Mouse (Mus musculus): ENCODE measurements around the gene Lrrc4c. TPM values are rescaled to one million over a fixed set of nuclear protein-coding genes. Genes with fewer than 3 reads are reported as not detected.

Lrrc4c gene
- polyA plus RNA-seq, 1 experiment from 2014 or later = 2.3 TPM

- H3K27me3 ChIP-seq (ENCODE audit: control insufficient read depth, insufficient read depth, low read length) = no peaks in the 10 kb centered on the region
- H3K9me3 ChIP-seq (ENCODE audit: control insufficient read depth, low read length) = no peaks in the 10 kb centered on the region
- TF ChIP-seq CTCF (IDR thresholded peaks at IDR 0.05; ENCODE audit: low read depth) (no peak), EP300 (optimal IDR thresholded peaks at IDR 0.05) (no peak)
- DNase-seq (ENCODE audit: low spot score) (no peak), ATAC-seq (ENCODE audit: low FRiP score, low TSS enrichment) (no peak)
- H3K36me3 ChIP-seq (ENCODE audit: control insufficient read depth, insufficient read depth, low read length) = no peaks in the 10 kb centered on the region
- H3K9ac ChIP-seq (ENCODE audit: low read length) = no peak overlapping the region
- H3K4me3 ChIP-seq (ENCODE audit: low read depth, low read length) = no peak overlapping the region
- H3K4me1 ChIP-seq (replicated peaks; ENCODE audit: control insufficient read depth, insufficient read depth) = no peaks in the 10 kb centered on the region
- H3K27ac ChIP-seq (replicated peaks) = no peak overlapping the region
- H3K4me2 ChIP-seq (replicated peaks; ENCODE audit: low read depth) = no peak overlapping the region
Observed at GRCm38 (mm10) chr2:96999521-96999920, 681.6 kb downstream of the Lrrc4c start.

DNA sequence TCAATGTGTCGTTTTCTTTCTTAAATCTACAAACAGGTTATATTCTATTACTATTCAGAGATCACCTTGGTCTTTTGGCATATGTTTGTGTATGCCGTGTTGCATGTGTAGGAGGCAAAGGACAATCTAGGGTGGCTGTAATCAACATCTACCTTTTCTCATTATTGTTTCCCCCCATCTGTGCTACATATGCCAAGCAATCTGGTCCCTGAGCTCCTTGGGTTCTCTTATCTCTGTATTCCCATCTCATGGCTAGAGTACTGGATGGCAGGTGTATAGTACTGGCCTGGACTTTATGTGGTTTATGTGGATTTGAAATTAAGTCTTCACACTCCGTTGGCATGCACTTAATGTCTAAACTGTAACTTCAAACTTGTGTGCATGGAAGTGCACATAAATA lies 700.4 kb downstream of the Lrrc4c start:
- no peak overlapping the region for H3K4me2 ChIP-seq (replicated peaks; ENCODE audit: low read depth)
- no peaks in the 10 kb centered on the region for H3K4me1 ChIP-seq (replicated peaks; ENCODE audit: control insufficient read depth, insufficient read depth)
- ATAC-seq (ENCODE audit: low FRiP score, low TSS enrichment) (no peak), DNase-seq (ENCODE audit: low spot score) (no peak)
- no peaks in the 10 kb centered on the region for H3K27me3 ChIP-seq (ENCODE audit: control insufficient read depth, insufficient read depth, low read length)
- H3K27ac ChIP-seq (replicated peaks) = no peak overlapping the region
- WGBS = 79% methylated on average over 3 of the region's 3 CpGs
- no peak overlapping the region for H3K4me3 ChIP-seq (ENCODE audit: low read depth, low read length)
- no peaks in the 10 kb centered on the region for H3K36me3 ChIP-seq (ENCODE audit: control insufficient read depth, insufficient read depth, low read length)
- no peak overlapping the region for H3K9ac ChIP-seq (ENCODE audit: low read length)
- H3K9me3 ChIP-seq (ENCODE audit: control insufficient read depth, low read length) = no peaks in the 10 kb centered on the region
- no peak for TF ChIP-seq CTCF (IDR thresholded peaks at IDR 0.05; ENCODE audit: low read depth)
- TF ChIP-seq EP300 (optimal IDR thresholded peaks at IDR 0.05) = no peak

- Histone ChIP-seq H3K9me3 (ENCODE audit: control insufficient read depth, low read length) (no peaks in the 10 kb centered on the region), H3K27ac (replicated peaks) (no peak overlapping the region), H3K4me1 (replicated peaks; ENCODE audit: control insufficient read depth, insufficient read depth) (no peaks in the 10 kb centered on the region), H3K36me3 (ENCODE audit: control insufficient read depth, insufficient read depth, low read length) (no peaks in the 10 kb centered on the region), H3K27me3 (ENCODE audit: control insufficient read depth, insufficient read depth, low read length) (no peaks in the 10 kb centered on the region), H3K9ac (ENCODE audit: low read length) (no peak overlapping the region), H3K4me3 (ENCODE audit: low read depth, low read length) (no peak overlapping the region), H3K4me2 (replicated peaks; ENCODE audit: low read depth) (no peak overlapping the region)
- DNase-seq (ENCODE audit: low spot score) (no peak), ATAC-seq (ENCODE audit: low FRiP score, low TSS enrichment) (no peak)
- 61% methylated on average over 1 of the region's 1 CpGs for WGBS
- no peak for TF ChIP-seq EP300 (optimal IDR thresholded peaks at IDR 0.05)
- TF ChIP-seq CTCF (IDR thresholded peaks at IDR 0.05; ENCODE audit: low read depth) = no peak
Observed at GRCm38 (mm10) chr2:97026991-97027390, 709.0 kb downstream of the Lrrc4c start.

DNA sequence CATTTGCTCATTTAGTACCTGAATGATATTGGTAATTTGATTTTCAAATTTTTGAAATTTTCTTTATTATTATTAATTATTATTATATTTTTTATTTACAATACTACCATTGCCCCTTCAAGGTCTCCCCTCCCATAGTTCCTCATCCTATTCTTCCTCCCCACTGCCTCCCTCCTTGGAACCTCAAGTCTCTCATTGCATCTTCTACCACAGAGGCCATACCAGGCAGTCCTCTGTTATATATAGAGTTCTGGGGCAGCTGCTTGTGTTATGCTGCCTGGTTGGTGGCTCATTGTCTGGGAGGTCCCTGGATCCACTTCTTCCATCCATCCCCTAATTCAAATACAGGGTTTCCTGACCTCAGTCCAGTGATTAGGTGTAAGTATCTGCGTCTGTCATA lies 709.6 kb downstream of the Lrrc4c start:
- DNase-seq (ENCODE audit: low spot score) = no peak
- H3K36me3 ChIP-seq (ENCODE audit: control insufficient read depth, insufficient read depth, low read length) = no peaks in the 10 kb centered on the region
- no peak overlapping the region for H3K4me2 ChIP-seq (replicated peaks; ENCODE audit: low read depth)
- WGBS = 89% methylated on average over 1 of the region's 1 CpGs
- no peaks in the 10 kb centered on the region for H3K9me3 ChIP-seq (ENCODE audit: control insufficient read depth, low read length)
- H3K4me1 ChIP-seq (replicated peaks; ENCODE audit: control insufficient read depth, insufficient read depth) = no peaks in the 10 kb centered on the region
- no peaks in the 10 kb centered on the region for H3K27me3 ChIP-seq (ENCODE audit: control insufficient read depth, insufficient read depth, low read length)
- TF ChIP-seq EP300 (optimal IDR thresholded peaks at IDR 0.05) (no peak), CTCF (IDR thresholded peaks at IDR 0.05; ENCODE audit: low read depth) (no peak)
- ATAC-seq (ENCODE audit: low FRiP score, low TSS enrichment) = no peak
- H3K27ac ChIP-seq (replicated peaks) = no peak overlapping the region
- H3K4me3 ChIP-seq (ENCODE audit: low read depth, low read length) = no peak overlapping the region
- H3K9ac ChIP-seq (ENCODE audit: low read length) = no peak overlapping the region

DNA sequence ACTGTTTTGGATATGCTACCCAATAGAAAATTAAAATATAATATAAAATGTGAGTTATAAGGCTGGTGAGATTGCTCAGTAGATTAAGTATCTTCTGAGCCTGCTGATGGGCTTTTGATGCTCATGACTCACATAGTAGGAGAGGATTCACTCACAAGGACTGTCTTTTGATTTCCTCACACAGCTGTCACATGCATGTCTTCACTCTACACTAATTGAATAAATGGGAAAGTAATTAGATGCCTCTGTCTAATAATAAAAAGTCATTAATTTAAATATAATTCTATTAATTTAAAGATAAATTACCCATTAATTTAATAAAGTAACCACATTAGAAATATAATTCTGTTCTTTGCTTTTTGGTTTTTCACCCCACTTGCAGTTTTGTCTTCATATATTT lies 718.4 kb downstream of the Lrrc4c start:
- Histone ChIP-seq H3K27me3 (ENCODE audit: control insufficient read depth, insufficient read depth, low read length) (no peaks in the 10 kb centered on the region), H3K9me3 (ENCODE audit: control insufficient read depth, low read length) (no peaks in the 10 kb centered on the region), H3K36me3 (ENCODE audit: control insufficient read depth, insufficient read depth, low read length) (no peaks in the 10 kb centered on the region), H3K4me3 (ENCODE audit: low read depth, low read length) (no peak overlapping the region), H3K27ac (replicated peaks) (no peak overlapping the region), H3K4me1 (replicated peaks; ENCODE audit: control insufficient read depth, insufficient read depth) (no peaks in the 10 kb centered on the region), H3K4me2 (replicated peaks; ENCODE audit: low read depth) (no peak overlapping the region), H3K9ac (ENCODE audit: low read length) (no peak overlapping the region)
- no peak for TF ChIP-seq CTCF (IDR thresholded peaks at IDR 0.05; ENCODE audit: low read depth)
- ATAC-seq (ENCODE audit: low FRiP score, low TSS enrichment) (no peak), DNase-seq (ENCODE audit: low spot score) (no peak)

DNA sequence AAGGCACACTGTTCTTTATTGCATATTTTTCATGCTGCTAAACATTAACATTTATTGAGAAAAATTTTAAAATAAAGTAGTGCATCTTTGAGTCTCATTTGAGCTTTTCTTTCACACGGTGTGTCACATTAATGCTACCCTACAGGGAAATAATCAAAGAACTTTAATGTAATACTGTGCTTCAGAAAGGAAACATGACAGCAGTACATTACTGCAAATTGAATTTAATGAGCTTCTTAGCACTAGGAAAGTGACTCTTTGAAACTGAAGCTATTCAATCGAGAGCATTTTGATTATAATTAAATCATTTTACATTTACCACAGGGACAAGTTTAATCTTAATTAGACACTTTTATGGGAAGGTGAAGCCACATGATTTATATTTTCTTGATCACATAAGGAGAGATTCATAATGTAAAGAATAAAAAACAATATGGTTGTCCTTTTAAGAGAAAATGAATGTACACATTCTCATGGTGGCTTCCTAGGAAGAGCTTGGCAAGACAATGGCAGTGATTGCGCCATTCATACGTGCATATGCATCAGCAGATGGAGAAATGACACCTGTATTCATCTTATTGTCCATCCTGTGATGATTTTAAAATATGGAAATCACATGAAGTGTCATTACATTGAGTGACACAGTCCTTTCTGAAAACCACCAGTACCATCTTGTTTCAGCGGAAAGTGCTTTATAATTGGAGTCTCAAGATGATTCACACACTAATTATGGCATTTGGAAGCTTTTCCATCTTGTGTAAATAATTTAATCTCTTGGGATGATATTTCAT lies 719.2 kb downstream of the Lrrc4c start:
- H3K9ac ChIP-seq (ENCODE audit: low read length) = no peak overlapping the region
- DNase-seq (ENCODE audit: low spot score) (no peak), ATAC-seq (ENCODE audit: low FRiP score, low TSS enrichment) (no peak)
- WGBS = 84% methylated on average over 5 of the region's 5 CpGs
- H3K9me3 ChIP-seq (ENCODE audit: control insufficient read depth, low read length) = no peaks in the 10 kb centered on the region
- no peak overlapping the region for H3K27ac ChIP-seq (replicated peaks)
- TF ChIP-seq EP300 (optimal IDR thresholded peaks at IDR 0.05) = no peak
- no peak for TF ChIP-seq CTCF (IDR thresholded peaks at IDR 0.05; ENCODE audit: low read depth)
- no peaks in the 10 kb centered on the region for H3K36me3 ChIP-seq (ENCODE audit: control insufficient read depth, insufficient read depth, low read length)
- H3K27me3 ChIP-seq (ENCODE audit: control insufficient read depth, insufficient read depth, low read length) = no peaks in the 10 kb centered on the region
- H3K4me3 ChIP-seq (ENCODE audit: low read depth, low read length) = no peak overlapping the region
- H3K4me2 ChIP-seq (replicated peaks; ENCODE audit: low read depth) = no peak overlapping the region
- H3K4me1 ChIP-seq (replicated peaks; ENCODE audit: control insufficient read depth, insufficient read depth) = no peaks in the 10 kb centered on the region
